ENCODE assay signal across 8 mouse cellular contexts in genomic region chr11:69269575-69269974, GRCm38 (mm10). TPM values are rescaled to one million over a fixed set of nuclear protein-coding genes. Genes with fewer than 3 reads are reported as not detected.
A peak's percentile ranks its signal among the peaks of the same experiment; 100 is the strongest.
DNase-seq lines count a peak whose midpoint lies in the region; ATAC-seq and TF ChIP-seq lines count a peak whose summit lies in the region.

No protein-coding gene starts in this region.

- no peaks in the 10 kb centered on the region for H3K36me3 ChIP-seq in C2C12 (ENCODE audit: control insufficient read depth, insufficient read depth)

- TF ChIP-seq CTCF in C2C12 (IDR thresholded peaks at IDR 0.05; ENCODE audit: control insufficient read depth, insufficient read depth, insufficient read length) = peak; percentile 48
- TF ChIP-seq CTCF in Patski (IDR thresholded peaks at IDR 0.05) = peak; percentile 75

- CTCF ChIA-PET in Patski (lab: Charles Lee) = interaction anchor here (0.6 to 4.4 kb wide), 33 partner anchors 9 to 262 kb away, joined by 3 to 42 read pairs (median 4); partner anchors contain the start of genes Kcnab3 and Naa38

- H3K79me3 ChIP-seq in C2C12 (ENCODE audit: low read depth) = no peaks in the 10 kb centered on the region

- no peaks in the 10 kb centered on the region for H3K27me3 ChIP-seq in C2C12 (ENCODE audit: control insufficient read depth, insufficient read depth, insufficient read length)
- no peaks in the 10 kb centered on the region for H3K27me3 ChIP-seq in Patski

- DNase-seq in Patski (ENCODE audit: low read depth, low spot score) = no peak
- peak; percentile 84 to 89 for DNase-seq in cerebellum, postnatal 36 days
- peak; percentile 52 to 82 for DNase-seq in layer of hippocampus, postnatal 25 days (ENCODE audit: extremely low spot score in 1 of 2, low spot score in 1 of 2)
- peak; percentile 29 to 75 for DNase-seq in lung, postnatal 4 days
- DNase-seq in right cerebral cortex, postnatal 25 days = peak; percentile 64

- in situ Hi-C loops in Patski (cut with MboI; ENCODE audit: low pct_unique_long_range_greater_than_20kb) = loop anchor here (5.0 kb wide), 3 partner anchors 53 to 243 kb away; partner anchors contain the start of genes Cntrob and Trappc1

- POLR2A ChIA-PET in Patski (lab: Charles Lee) = interaction anchor here (0.7 kb wide), 1 partner anchor 100 kb away, joined by 3 read pairs; no protein-coding TSS in a partner anchor

- ATAC-seq in Patski = no peak
- ATAC-seq in granulocyte monocyte progenitor cell, adult 5-6 weeks (replicated peaks; ENCODE audit: poor library complexity, severe bottlenecking) = peak; percentile 67
- no peak for ATAC-seq in activated CD4-positive, CD25-positive, alpha-beta regulatory T cell, adult 4 months

- no peak overlapping the region for H3K4me3 ChIP-seq in C2C12 (ENCODE audit: insufficient read depth, poor library complexity, severe bottlenecking)

- H3K79me2 ChIP-seq in C2C12 (ENCODE audit: control insufficient read depth, insufficient read depth) = no peaks in the 10 kb centered on the region

- no peak overlapping the region for H3ac ChIP-seq in C2C12 (ENCODE audit: control insufficient read depth, insufficient read length, low read depth)

TF ChIP-seq in C2C12, 6 proteins besides CTCF, POLR2A, EP300 and RAD21:
- no peak for TF ChIP-seq MYOD1 (IDR thresholded peaks at IDR 0.05; ENCODE audit: control insufficient read depth, insufficient read length, low read depth)
- no peak for TF ChIP-seq FOSL1 (IDR thresholded peaks at IDR 0.05; ENCODE audit: insufficient read depth, low read length, poor library complexity, severe bottlenecking)
- TF ChIP-seq MAX (IDR thresholded peaks at IDR 0.05) = no peak
- TF ChIP-seq CEBPB (IDR thresholded peaks at IDR 0.05; ENCODE audit: low read depth) = no peak
- no peak for TF ChIP-seq MYOG (IDR thresholded peaks at IDR 0.05; ENCODE audit: control insufficient read depth, extremely low read depth, insufficient read length)
- no peak for TF ChIP-seq USF1 (IDR thresholded peaks at IDR 0.05; ENCODE audit: low read depth)

RNA-seq across cellular contexts. Expression of gene Gucy2e, which starts 32.7 kb away (rescaled TPM):
- not detected for polyA plus RNA-seq in C2C12 (2012; fragmentation: generic; extraction: Trizol)
- polyA plus RNA-seq in Patski (2021) = not detected
- not detected in 2 replicates for total RNA-seq in granulocyte monocyte progenitor cell, adult 5-6 weeks (2014; fragmentation: Nextera tagmentation)
- total RNA-seq in granulocyte monocyte progenitor cell, adult 5-6 weeks (2017) = not detected in 2 replicates
- total RNA-seq in layer of hippocampus, postnatal 25 days (2021) = 1 to 10 TPM; 1.7 TPM
- under 1 TPM; 0.24 to 0.48 TPM for polyA plus RNA-seq in activated CD4-positive, CD25-positive, alpha-beta regulatory T cell, adult 4 months (2017; shearing (Covaris generic))

RNA-seq across cellular contexts. Expression of gene Cntrob, which starts 54.0 kb away (rescaled TPM):
- polyA plus RNA-seq in C2C12 (2012; fragmentation: generic; extraction: Trizol) (9.9 TPM), Patski (2021) (21.1 TPM)
- 30.7 and 36.3 TPM in 2 replicates for total RNA-seq in granulocyte monocyte progenitor cell, adult 5-6 weeks (2014; fragmentation: Nextera tagmentation)
- 21.3 and 24.2 TPM in 2 replicates for total RNA-seq in granulocyte monocyte progenitor cell, adult 5-6 weeks (2017)
- total RNA-seq in layer of hippocampus, postnatal 25 days (2021) = 10 to 100 TPM; 11.2 to 15.6 TPM
- polyA plus RNA-seq in activated CD4-positive, CD25-positive, alpha-beta regulatory T cell, adult 4 months (2017; shearing (Covaris generic)) = 10 to 100 TPM in 1 of 2 experiments, 1 to 10 TPM in 1; 9.2 to 10.7 TPM

RNA-seq across cellular contexts. Expression of gene Trappc1, which starts 54.2 kb away (rescaled TPM):
- polyA plus RNA-seq in C2C12 (2012; fragmentation: generic; extraction: Trizol) = 114 TPM
- 84.6 TPM for polyA plus RNA-seq in Patski (2021)
- total RNA-seq in granulocyte monocyte progenitor cell, adult 5-6 weeks (2014; fragmentation: Nextera tagmentation) = 89.2 and 132 TPM in 2 replicates
- total RNA-seq in granulocyte monocyte progenitor cell, adult 5-6 weeks (2017) = 92.6 and 103 TPM in 2 replicates
- 10 to 100 TPM; 63.5 to 68.4 TPM for total RNA-seq in layer of hippocampus, postnatal 25 days (2021)
- 100 to 1,000 TPM; 109 to 112 TPM for polyA plus RNA-seq in activated CD4-positive, CD25-positive, alpha-beta regulatory T cell, adult 4 months (2017; shearing (Covaris generic))

RNA-seq across cellular contexts. Expression of gene Kcnab3, which starts 56.5 kb away (rescaled TPM):
- polyA plus RNA-seq in C2C12 (2012; fragmentation: generic; extraction: Trizol) (3.2 TPM), Patski (2021) (1.6 TPM)
- not detected in 2 replicates for total RNA-seq in granulocyte monocyte progenitor cell, adult 5-6 weeks (2014; fragmentation: Nextera tagmentation)
- total RNA-seq in granulocyte monocyte progenitor cell, adult 5-6 weeks (2017) = 0.09 TPM in 1 of 2 replicates, not detected in the other
- 10 to 100 TPM; 23.3 to 24.4 TPM for total RNA-seq in layer of hippocampus, postnatal 25 days (2021)
- under 1 TPM; 0.31 to 0.89 TPM for polyA plus RNA-seq in activated CD4-positive, CD25-positive, alpha-beta regulatory T cell, adult 4 months (2017; shearing (Covaris generic))
